Mouse (Mus musculus) MEL-GATA-1-ER (cell line): ENCODE data around the gene Serpina3a.

Source experiments
- DNase-seq: peaks from one replicate; pipeline ENCODE4 v3.0.0-alpha.2; 2012; ENCODE audit warnings: low read depth; ENCODE audit errors: extremely low read depth

Gene Serpina3a

DNA sequence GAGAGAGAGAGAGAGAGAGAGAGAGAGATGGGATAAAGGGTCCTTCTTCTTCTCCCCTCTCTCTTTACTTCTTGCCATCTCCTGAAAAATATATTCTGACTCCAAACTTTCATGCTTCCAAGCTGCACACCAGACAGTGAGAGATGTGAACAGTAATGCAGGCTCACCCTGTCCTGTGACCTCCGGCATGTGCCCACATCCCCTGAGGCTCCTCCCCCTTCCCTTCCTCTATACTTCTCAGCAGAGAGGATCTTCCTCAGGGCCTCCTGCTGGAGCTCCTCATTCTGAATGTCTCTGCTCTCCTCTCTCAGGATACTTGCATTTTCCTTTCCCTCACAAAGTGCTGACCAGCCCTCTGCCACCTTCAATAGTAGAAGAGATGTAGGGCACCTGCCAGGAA, 29.9 kb downstream of the Serpina3a start:
- no peak for DNase-seq

DNA sequence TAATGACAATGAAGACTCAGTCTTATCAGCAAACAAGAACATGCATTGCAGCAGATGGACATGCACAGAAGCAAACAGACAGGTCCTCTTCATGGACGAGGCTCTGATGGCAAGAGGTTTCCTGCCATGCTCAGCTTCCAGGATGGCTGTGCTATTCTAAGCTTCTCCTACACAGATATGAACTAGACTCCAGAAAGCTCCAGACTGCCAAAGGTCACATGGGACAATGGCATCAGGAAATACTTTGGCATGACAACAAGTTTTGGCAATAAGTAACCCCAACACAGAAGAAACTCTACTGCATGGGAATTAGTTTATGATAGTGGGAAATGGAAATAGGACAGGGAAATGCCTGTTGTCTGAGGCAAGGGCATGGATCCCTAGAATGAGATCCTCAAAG, 30.8 kb downstream of the Serpina3a start:
- no peak for DNase-seq

DNA sequence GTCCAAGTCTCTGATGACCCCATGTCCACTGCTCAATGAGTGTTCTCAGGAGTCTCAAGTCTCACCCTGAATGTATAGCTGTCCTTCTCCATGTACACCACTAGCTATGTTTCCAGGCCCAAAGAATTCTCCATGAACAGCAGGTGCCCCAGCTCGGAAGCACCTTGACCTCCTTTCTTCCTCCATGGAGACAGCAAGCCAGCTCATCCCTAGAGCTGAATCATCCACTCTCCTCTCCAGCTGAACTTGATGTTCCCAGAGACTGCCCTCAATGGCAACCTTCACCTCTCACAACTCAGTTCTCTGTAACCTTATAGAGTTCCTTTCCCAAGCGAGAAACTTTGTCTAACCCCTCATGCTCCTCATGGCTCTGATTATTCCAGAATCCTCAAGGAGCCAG, 33.0 kb downstream of the Serpina3a start:
- DNase-seq, result no peak

DNA sequence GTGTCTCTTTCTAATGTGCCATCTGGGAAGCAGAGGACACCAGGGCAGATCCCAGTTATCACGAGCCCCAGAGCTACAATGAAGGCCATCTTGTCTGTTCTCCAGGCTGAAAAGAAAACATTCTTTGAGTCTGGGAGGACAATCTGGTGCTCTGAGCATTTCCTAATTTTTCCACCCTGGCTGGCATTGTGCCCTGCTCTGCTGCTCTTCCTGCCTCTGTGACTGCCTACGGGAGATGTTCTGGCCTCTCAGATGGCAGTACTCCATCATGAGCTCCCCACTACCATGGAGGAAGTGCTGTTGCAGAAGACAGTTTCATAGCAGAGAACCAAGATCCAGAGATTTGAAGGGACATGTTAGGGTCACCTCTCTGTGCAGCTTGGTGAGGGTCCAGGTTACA, 39.5 kb downstream of the Serpina3a start:
- no peak for DNase-seq

DNA sequence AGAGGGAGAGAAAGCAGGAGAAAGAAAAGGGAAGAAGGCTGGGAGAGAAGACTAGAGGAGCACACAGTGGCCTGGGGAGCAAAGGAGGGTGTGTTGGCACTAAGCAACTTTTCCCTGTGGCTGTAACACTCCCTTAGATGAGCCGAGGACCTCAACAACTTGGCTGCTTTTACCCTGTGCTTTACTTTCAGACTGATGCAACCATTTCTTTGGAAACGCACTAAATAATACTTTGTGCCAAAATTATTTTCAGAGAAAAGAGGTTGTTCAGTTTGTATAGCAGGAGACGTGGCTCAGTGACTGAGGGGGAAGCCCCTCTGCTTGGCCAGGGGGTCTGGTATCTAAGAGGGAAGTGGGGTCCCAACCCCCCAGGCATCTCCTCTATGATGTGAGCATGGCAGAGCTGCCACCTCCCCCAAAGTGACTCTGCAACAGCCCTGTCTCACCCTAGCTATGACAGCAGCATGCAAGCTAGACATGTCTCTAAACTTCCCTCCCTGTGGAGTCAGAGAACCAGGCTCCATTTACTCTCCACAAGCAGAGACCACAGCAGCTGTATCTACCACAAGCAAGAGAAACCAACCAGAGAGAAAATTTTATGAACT, 40.6 kb downstream of the Serpina3a start:
- DNase-seq, result no peak

DNA sequence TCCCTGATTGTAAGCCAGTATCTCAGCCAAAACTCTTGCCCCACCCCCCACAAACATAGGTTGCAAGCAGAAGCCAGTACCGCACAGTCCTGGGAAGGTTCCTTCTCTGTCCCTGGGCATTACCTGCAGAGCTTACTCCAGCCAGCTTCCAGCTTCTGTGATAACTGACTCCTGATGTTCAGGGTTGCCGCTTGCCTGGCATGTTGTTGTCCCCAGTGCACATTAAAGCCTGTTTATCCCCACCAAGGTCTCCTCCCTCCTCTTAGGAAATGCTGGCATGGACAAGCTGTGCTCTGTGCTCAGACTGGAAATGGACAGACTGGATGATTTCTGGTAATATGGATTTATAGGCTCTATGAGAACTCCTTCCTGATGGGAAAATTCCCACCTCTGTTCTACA, 41.1 kb downstream of the Serpina3a start, which contains the start of gene Serpina3c:
TSS of gene Serpina3c (minus strand) at position 215 of the 400 bp plus-strand sequence.
- no peak for DNase-seq
